ENCODE assay signal across 8 mouse cellular contexts in genomic region chr19:41831101-41831570, GRCm38 (mm10). TPM values are rescaled to one million over a fixed set of nuclear protein-coding genes. Genes with fewer than 3 reads are reported as not detected.
DNase-seq lines count a peak whose midpoint lies in the region; ATAC-seq and TF ChIP-seq lines count a peak whose summit lies in the region.

No protein-coding gene starts in this region.

- H3K4me3 ChIP-seq in kidney, embryonic 15.5 days (replicated peaks) = peak overlapping the region; percentile 75
- H3K4me3 ChIP-seq in embryonic facial prominence, embryonic 14.5 days (ENCODE audit: low read depth, low read length) = peak overlapping the region; percentile 68
- peak overlapping the region; percentile 81 for H3K4me3 ChIP-seq in hindbrain, embryonic 15.5 days
- H3K4me3 ChIP-seq in liver, embryonic 14.5 days (ENCODE audit: insufficient read depth in 1 of 2, low read depth in 2 of 2, low read length in 2 of 2) = peak overlapping the region; percentile 81 to 94
- H3K4me3 ChIP-seq in neural tube, embryonic 15.5 days (replicated peaks) = peak overlapping the region; percentile 80

- no peak for TF ChIP-seq CTCF in liver, embryonic 14.5 days (IDR thresholded peaks at IDR 0.05; ENCODE audit: low read depth)

- H3K27me3 ChIP-seq in kidney, embryonic 15.5 days = peaks cover 31% of the 10 kb centered on the region
- peaks cover 24% of the 10 kb centered on the region for H3K27me3 ChIP-seq in embryonic facial prominence, embryonic 14.5 days (replicated peaks; ENCODE audit: control insufficient read depth, insufficient read depth, low read length)
- no peaks in the 10 kb centered on the region for H3K27me3 ChIP-seq in hindbrain, embryonic 15.5 days
- H3K27me3 ChIP-seq in liver, embryonic 14.5 days (ENCODE audit: control insufficient read depth, insufficient read depth, low read length) = no peaks in the 10 kb centered on the region
- no peaks in the 10 kb centered on the region for H3K27me3 ChIP-seq in neural tube, embryonic 15.5 days (replicated peaks)

- H3K36me3 ChIP-seq in kidney, embryonic 15.5 days = no peaks in the 10 kb centered on the region
- H3K36me3 ChIP-seq in embryonic facial prominence, embryonic 14.5 days (ENCODE audit: control insufficient read depth, insufficient read depth, low read length) = no peaks in the 10 kb centered on the region
- H3K36me3 ChIP-seq in hindbrain, embryonic 15.5 days = no peaks in the 10 kb centered on the region
- no peaks in the 10 kb centered on the region for H3K36me3 ChIP-seq in liver, embryonic 14.5 days (replicated peaks; ENCODE audit: control insufficient read depth, insufficient read depth, low read depth)
- no peaks in the 10 kb centered on the region for H3K36me3 ChIP-seq in neural tube, embryonic 15.5 days

- no peaks in the 10 kb centered on the region for H3K9me3 ChIP-seq in kidney, embryonic 15.5 days (replicated peaks)
- H3K9me3 ChIP-seq in embryonic facial prominence, embryonic 14.5 days (ENCODE audit: control insufficient read depth, low read length) = no peaks in the 10 kb centered on the region
- no peaks in the 10 kb centered on the region for H3K9me3 ChIP-seq in hindbrain, embryonic 15.5 days
- no peaks in the 10 kb centered on the region for H3K9me3 ChIP-seq in liver, embryonic 14.5 days (ENCODE audit: control insufficient read depth, low read length)
- H3K9me3 ChIP-seq in neural tube, embryonic 15.5 days (replicated peaks) = no peaks in the 10 kb centered on the region

- H3K9ac ChIP-seq in kidney, embryonic 15.5 days = peak overlapping the region; percentile 65
- H3K9ac ChIP-seq in embryonic facial prominence, embryonic 14.5 days (ENCODE audit: low read depth, low read length) = peak overlapping the region; percentile 74
- H3K9ac ChIP-seq in hindbrain, embryonic 15.5 days = peak overlapping the region; percentile 75
- H3K9ac ChIP-seq in liver, embryonic 14.5 days (replicated peaks) = peak overlapping the region; percentile 88
- H3K9ac ChIP-seq in neural tube, embryonic 15.5 days (replicated peaks) = peak overlapping the region; percentile 76

- under 1% methylated on average over 19 of the region's 19 CpGs for WGBS in kidney, embryonic 15.5 days
- WGBS in embryonic facial prominence, embryonic 14.5 days = 2% methylated on average over 19 of the region's 19 CpGs
- WGBS in hindbrain, embryonic 15.5 days = under 1% methylated on average over 19 of the region's 19 CpGs
- WGBS in liver, embryonic 14.5 days (ENCODE audit: insufficient replicate concordance) = under 1% methylated on average over 19 of the region's 19 CpGs
- under 1% methylated on average over 19 of the region's 19 CpGs for WGBS in neural tube, embryonic 15.5 days

- H3K4me1 ChIP-seq in kidney, embryonic 15.5 days = peaks cover 31% of the 10 kb centered on the region
- H3K4me1 ChIP-seq in embryonic facial prominence, embryonic 14.5 days (ENCODE audit: control insufficient read depth, insufficient read depth, low read length) = peaks cover 9% of the 10 kb centered on the region; the same call in 1 of the 2 replicates
- peaks cover 39% of the 10 kb centered on the region for H3K4me1 ChIP-seq in hindbrain, embryonic 15.5 days (replicated peaks)
- H3K4me1 ChIP-seq in liver, embryonic 14.5 days (replicated peaks; ENCODE audit: control insufficient read depth in 2 of 2, insufficient read depth in 2 of 2, low read length in 1 of 2) = peaks cover 37 to 41% of the 10 kb centered on the region in 2 experiments
- peaks cover 44% of the 10 kb centered on the region for H3K4me1 ChIP-seq in neural tube, embryonic 15.5 days

- 0 out of 2 replicates have a peak overlapping the region, but pooled peaks have one; percentile 7 for H3K27ac ChIP-seq in kidney, embryonic 15.5 days
- peak overlapping the region; percentile 77; the same call in 1 of the 2 replicates for H3K27ac ChIP-seq in embryonic facial prominence, embryonic 14.5 days (replicated peaks; ENCODE audit: low read depth, low read length)
- peak overlapping the region; percentile 94 for H3K27ac ChIP-seq in hindbrain, embryonic 15.5 days (replicated peaks)
- peak overlapping the region; percentile 68 for H3K27ac ChIP-seq in liver, embryonic 14.5 days
- peak overlapping the region; percentile 95 for H3K27ac ChIP-seq in neural tube, embryonic 15.5 days (replicated peaks)

- peak overlapping the region; percentile 99 for H3K4me2 ChIP-seq in kidney, embryonic 15.5 days
- peak overlapping the region; percentile 99 for H3K4me2 ChIP-seq in embryonic facial prominence, embryonic 14.5 days (ENCODE audit: low read depth, low read length)
- H3K4me2 ChIP-seq in hindbrain, embryonic 15.5 days = peak overlapping the region; percentile 91
- peak overlapping the region; percentile 99 for H3K4me2 ChIP-seq in liver, embryonic 14.5 days (ENCODE audit: low read depth)
- peak overlapping the region; percentile 90 for H3K4me2 ChIP-seq in neural tube, embryonic 15.5 days

- TF ChIP-seq EP300 in liver, embryonic 14.5 days (IDR thresholded peaks at IDR 0.05; ENCODE audit: low read depth) = no peak

- no peak for ATAC-seq in kidney, embryonic 15.5 days (replicated peaks; ENCODE audit: low FRiP score)
- no peak for ATAC-seq in embryonic facial prominence, embryonic 14.5 days (ENCODE audit: low read depth)
- no peak for ATAC-seq in hindbrain, embryonic 15.5 days (ENCODE audit: low FRiP score, low read depth)
- ATAC-seq in liver, embryonic 14.5 days (ENCODE audit: insufficient read depth) = no peak
- ATAC-seq in neural tube, embryonic 15.5 days (ENCODE audit: low FRiP score) = 0 out of 2 replicates have a peak, but pooled peaks have one; percentile 20

- no peak for DNase-seq in kidney, adult 8-10 months
- DNase-seq in adrenal gland, adult 8-10 months = peak; percentile 44
- peak; percentile 36 for DNase-seq in embryonic facial prominence, embryonic 14.5 days (ENCODE audit: low spot score)
- no peak for DNase-seq in liver, embryonic 14.5 days (ENCODE audit: low read depth in 3 of 3, low spot score in 3 of 3)
- no peak for DNase-seq in Muller cell, postnatal 12 days (ENCODE audit: inconsistent ontology term)

RNA-seq across cellular contexts. Expression of gene Frat1, which starts 1.4 kb away (rescaled TPM):
- polyA plus RNA-seq in kidney, embryonic 15.5 days (2015; fragmentation: Nextera tagmentation; extraction: Ambion mirVana) = 5.6 and 6.3 TPM in 2 replicates
- 1 to 10 TPM; 7.5 to 9.2 (median 8.8) TPM for total RNA-seq in adrenal gland, adult 8-10 months (2022)
- 4.5 and 6.4 TPM in 2 replicates for polyA plus RNA-seq in embryonic facial prominence, embryonic 14.5 days (2014; fragmentation: Nextera tagmentation; extraction: Ambion mirVana)
- polyA plus RNA-seq in hindbrain, embryonic 15.5 days (2015; fragmentation: Nextera tagmentation; extraction: Ambion mirVana) = 19.1 and 21.1 TPM in 2 replicates
- 3.0 and 3.4 TPM in 2 replicates for polyA plus RNA-seq in liver, embryonic 14.5 days (2012; rRNA removed)
- polyA plus RNA-seq in liver, embryonic 14.5 days (2014; fragmentation: Nextera tagmentation; extraction: Ambion mirVana) = 9.9 and 10.2 TPM in 2 replicates
- polyA plus RNA-seq in neural tube, embryonic 15.5 days (2015; fragmentation: Nextera tagmentation; extraction: Ambion mirVana) = 20.1 and 22.7 TPM in 2 replicates

RNA-seq across cellular contexts. Expression of gene Frat2, which starts 16.8 kb away (rescaled TPM):
- 4.8 and 5.9 TPM in 2 replicates for polyA plus RNA-seq in kidney, embryonic 15.5 days (2015; fragmentation: Nextera tagmentation; extraction: Ambion mirVana)
- total RNA-seq in adrenal gland, adult 8-10 months (2022) = 1 to 10 TPM; 1.8 to 4.4 (median 3.8) TPM
- polyA plus RNA-seq in embryonic facial prominence, embryonic 14.5 days (2014; fragmentation: Nextera tagmentation; extraction: Ambion mirVana) = 2.8 and 3.2 TPM in 2 replicates
- polyA plus RNA-seq in hindbrain, embryonic 15.5 days (2015; fragmentation: Nextera tagmentation; extraction: Ambion mirVana) = 6.7 and 8.1 TPM in 2 replicates
- 5.2 and 5.4 TPM in 2 replicates for polyA plus RNA-seq in liver, embryonic 14.5 days (2012; rRNA removed)
- 2.9 and 3.4 TPM in 2 replicates for polyA plus RNA-seq in liver, embryonic 14.5 days (2014; fragmentation: Nextera tagmentation; extraction: Ambion mirVana)
- polyA plus RNA-seq in neural tube, embryonic 15.5 days (2015; fragmentation: Nextera tagmentation; extraction: Ambion mirVana) = 7.0 and 7.1 TPM in 2 replicates

RNA-seq across cellular contexts. Expression of gene Arhgap19, which starts 29.3 kb away (rescaled TPM):
- 29.7 and 29.9 TPM in 2 replicates for polyA plus RNA-seq in kidney, embryonic 15.5 days (2015; fragmentation: Nextera tagmentation; extraction: Ambion mirVana)
- 1 to 10 TPM; 4.5 to 8.6 (median 7.2) TPM for total RNA-seq in adrenal gland, adult 8-10 months (2022)
- 17.5 and 21.2 TPM in 2 replicates for polyA plus RNA-seq in embryonic facial prominence, embryonic 14.5 days (2014; fragmentation: Nextera tagmentation; extraction: Ambion mirVana)
- polyA plus RNA-seq in hindbrain, embryonic 15.5 days (2015; fragmentation: Nextera tagmentation; extraction: Ambion mirVana) = 5.8 and 6.6 TPM in 2 replicates
- 16.8 and 21.8 TPM in 2 replicates for polyA plus RNA-seq in liver, embryonic 14.5 days (2012; rRNA removed)
- polyA plus RNA-seq in liver, embryonic 14.5 days (2014; fragmentation: Nextera tagmentation; extraction: Ambion mirVana) = 29.5 and 30.0 TPM in 2 replicates
- 4.8 and 8.7 TPM in 2 replicates for polyA plus RNA-seq in neural tube, embryonic 15.5 days (2015; fragmentation: Nextera tagmentation; extraction: Ambion mirVana)

Comparison
In these comparisons a context has a peak if more than half of its experiments do, and no peak if none do; other contexts are left out.
1. H3K27ac ChIP-seq: peak in every context shown above with its lines; median percentile 95 in neural tube, embryonic 15.5 days; 94 in hindbrain, embryonic 15.5 days; 77 in embryonic facial prominence, embryonic 14.5 days; 68 in liver, embryonic 14.5 days; 7 in kidney, embryonic 15.5 days.
2. DNase-seq: peak in adrenal gland, adult 8-10 months (single experiment) and embryonic facial prominence, embryonic 14.5 days (single experiment); none in kidney, adult 8-10 months (0 of 2), liver, embryonic 14.5 days (0 of 3) and Muller cell, postnatal 12 days (single experiment).
3. Peak in every context shown above with its lines, with median percentiles within 50 percentile points of each other: H3K4me2 ChIP-seq, H3K4me3 ChIP-seq and H3K9ac ChIP-seq.